Mouse (Mus musculus) layer of hippocampus, adult 2 months (tissue): ENCODE measurements around the gene Jak3. TPM values are rescaled to one million over a fixed set of nuclear protein-coding genes. Genes with fewer than 3 reads are reported as not detected.
A peak's percentile ranks its signal among the peaks of the same experiment; 100 is the strongest.

Experiments used
- DNase-seq, 2 experiments: peaks; one replicate each; pipeline ENCODE4 v3.0.0; 2022; ENCODE audit warnings: low spot score in 2 of 2
- H3K27ac ChIP-seq: fragments of 200-600 bp; 2 replicates; pipeline ENCODE4 v1.8.1; 2022
- H3K4me3 ChIP-seq: fragments of 200-600 bp; 2 replicates; pipeline ENCODE4 v1.8.1; 2022; ENCODE audit warnings: mild to moderate bottlenecking
- CTCF ChIP-seq: fragments of 200-600 bp; conservative IDR thresholded peaks from 2 replicates; pipeline ENCODE4 v1.8.1; 2022; ENCODE audit warnings: antibody characterized with exemption, mild to moderate bottlenecking, moderate library complexity
- total RNA-seq, 2 experiments: library from RNA; stranded (reverse); gene quantifications; 2 replicates each; pipeline ENCODE4 v1.2.3; 2021

Jak3 gene
- total RNA-seq, 2 experiments from 2014 or later: 5.3 TPM

DNA sequence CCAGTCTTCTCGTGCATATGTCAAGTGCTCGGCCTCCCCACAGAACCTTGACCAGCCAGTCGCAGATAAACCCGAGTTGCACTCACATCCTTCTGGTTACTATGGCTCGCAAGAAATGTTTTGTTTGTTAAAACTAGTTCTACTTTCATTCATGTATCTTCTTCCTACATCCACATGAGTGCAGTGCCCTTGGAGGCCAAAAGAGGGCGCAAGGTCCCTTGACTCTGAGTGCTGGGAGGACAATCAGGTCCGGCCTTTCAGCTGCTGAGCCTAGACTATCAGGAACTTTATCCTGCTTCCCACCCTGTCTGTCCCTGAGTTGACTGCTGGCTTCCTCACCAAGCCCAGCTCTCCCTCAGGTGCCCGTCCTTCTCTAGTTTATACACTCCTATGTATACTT is 31.8 kb downstream of the Jak3 start:
- Histone ChIP-seq H3K27ac (no peak overlapping the region), H3K4me3 (no peak overlapping the region)
- TF ChIP-seq CTCF: peak; percentile 83
- DNase-seq: peak in 1 of 2 experiments; percentile 60

GRCm38 (mm10) chr8:71709134-71709799 is 33.2 kb downstream of the Jak3 start:
- Histone ChIP-seq H3K27ac (peak overlapping the region; percentile 60; the same call in 1 of the 2 replicates), H3K4me3 (no peak overlapping the region)
- DNase-seq: no peak
- TF ChIP-seq CTCF: no peak

DNA sequence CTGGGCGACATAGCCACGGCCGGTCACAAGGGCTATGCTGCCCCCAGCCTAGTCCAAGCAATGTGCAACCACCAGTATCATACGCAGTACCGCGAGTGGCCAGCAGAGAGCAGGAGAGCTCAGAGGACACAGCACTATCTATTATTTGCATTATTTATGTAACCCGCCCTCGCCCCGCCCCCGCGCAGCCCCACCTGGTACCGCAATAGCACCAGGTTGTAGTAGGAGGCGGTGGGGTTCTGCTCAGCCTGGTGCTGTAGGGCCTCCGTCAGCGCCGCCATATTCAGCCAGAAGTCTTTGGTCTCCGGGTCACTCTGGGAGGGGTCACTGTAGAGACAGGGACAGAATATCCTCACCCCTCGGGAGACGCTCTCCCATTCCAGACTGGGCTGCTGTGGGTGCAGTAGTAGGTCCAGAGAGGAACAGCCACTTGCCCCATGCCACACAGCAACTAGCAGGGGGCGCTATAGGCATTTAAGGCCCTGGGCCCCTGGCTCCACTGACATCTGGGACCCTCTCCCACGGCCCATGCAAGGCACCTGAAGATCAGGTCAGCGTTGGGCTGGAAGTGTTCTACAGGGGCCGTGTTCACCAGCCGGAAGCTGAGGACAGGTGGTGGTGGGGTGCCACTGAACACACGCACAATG is 33.8 kb downstream of the Jak3 start:
- H3K4me3 ChIP-seq: peak overlapping the region; percentile 6; the same call in 1 of the 2 replicates
- H3K27ac ChIP-seq: peak overlapping the region; percentile 60
- DNase-seq: peak; percentile 79 to 91
- peak; percentile 92 for TF ChIP-seq CTCF

DNA sequence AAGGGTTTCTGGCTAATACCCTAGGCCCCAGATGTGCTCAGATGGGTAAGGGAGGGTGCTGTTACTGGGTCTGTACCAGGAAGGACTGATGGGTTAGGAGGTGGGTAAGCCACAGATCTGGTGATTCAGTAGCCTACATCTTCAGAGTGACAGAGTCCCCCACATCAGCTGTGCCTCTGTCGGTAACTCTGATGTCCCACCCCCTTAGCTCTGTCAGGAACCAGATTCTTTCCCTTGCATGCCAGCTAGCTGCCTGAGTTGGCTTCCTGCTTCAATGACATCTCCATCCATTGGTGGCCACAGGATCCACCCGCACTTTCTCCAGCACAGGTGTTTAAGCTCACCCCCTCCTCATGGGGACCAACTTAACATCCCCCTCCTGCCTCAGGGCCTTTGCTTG is 35.5 kb downstream of the Jak3 start:
- H3K27ac ChIP-seq: peak overlapping the region; percentile 60
- no peak overlapping the region for H3K4me3 ChIP-seq
- no peak for TF ChIP-seq CTCF
- no peak for DNase-seq

- no peak for DNase-seq
- Histone ChIP-seq H3K4me3 (no peak overlapping the region), H3K27ac (no peak overlapping the region)
- no peak for TF ChIP-seq CTCF
Measured at GRCm38 (mm10) chr8:71715531-71715930, 39.4 kb downstream of the Jak3 start.

- no peak overlapping the region for H3K27ac ChIP-seq
- TF ChIP-seq CTCF: no peak
- no peak for DNase-seq
- H3K4me3 ChIP-seq: no peak overlapping the region
Measured at GRCm38 (mm10) chr8:71716561-71717053, 40.5 kb downstream of the Jak3 start.

DNA sequence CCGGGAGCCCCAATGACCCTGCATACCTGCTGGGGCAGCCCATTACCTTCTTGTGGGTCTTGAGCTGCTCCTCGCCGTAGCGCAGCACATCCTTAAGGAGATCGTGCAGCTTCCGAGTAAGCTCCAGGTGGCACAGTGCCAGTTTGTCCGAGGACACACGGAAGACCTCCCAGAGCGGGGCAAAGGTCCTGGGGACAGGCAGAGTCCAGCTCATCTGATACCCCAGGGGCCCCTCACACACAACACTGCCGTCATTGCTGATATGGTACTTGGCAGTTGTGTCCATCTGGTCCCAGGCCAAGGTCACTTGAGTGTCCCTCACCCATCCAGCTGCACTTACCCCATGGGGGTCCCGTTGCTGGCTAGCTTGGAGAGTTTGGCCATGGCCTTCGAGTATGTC is 41.0 kb downstream of the Jak3 start:
- TF ChIP-seq CTCF: no peak
- no peak for DNase-seq
- H3K4me3 ChIP-seq: no peak overlapping the region
- no peak overlapping the region for H3K27ac ChIP-seq

DNA sequence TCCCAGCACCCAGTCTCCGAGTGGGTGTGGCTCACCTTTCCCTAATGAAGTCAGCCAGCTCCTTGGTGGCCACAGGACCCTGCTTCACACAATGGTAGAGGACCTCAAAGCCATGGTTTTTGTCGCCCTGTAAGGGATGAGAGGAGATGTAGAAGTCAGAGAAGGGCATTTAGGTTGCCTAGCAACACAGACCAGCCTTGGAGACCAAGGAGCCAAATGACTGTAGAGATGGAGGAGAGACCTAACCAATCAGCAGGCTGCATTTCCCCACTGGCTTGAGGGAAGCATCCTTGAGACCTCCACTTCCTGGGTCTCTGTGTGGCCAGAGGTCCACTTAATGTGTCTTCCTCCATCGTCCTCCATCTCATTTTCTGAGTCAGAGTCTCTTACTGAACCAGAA is 42.2 kb downstream of the Jak3 start:
- no peak for TF ChIP-seq CTCF
- DNase-seq: no peak
- no peak overlapping the region for H3K4me3 ChIP-seq
- H3K27ac ChIP-seq: peak overlapping the region; percentile 81

GRCm38 (mm10) chr8:71719218-71719617 is 43.1 kb downstream of the Jak3 start:
- DNase-seq: peak in 1 of 2 experiments; percentile 61
- Histone ChIP-seq H3K4me3 (no peak overlapping the region), H3K27ac (peak overlapping the region; percentile 81)
- no peak for TF ChIP-seq CTCF

DNA sequence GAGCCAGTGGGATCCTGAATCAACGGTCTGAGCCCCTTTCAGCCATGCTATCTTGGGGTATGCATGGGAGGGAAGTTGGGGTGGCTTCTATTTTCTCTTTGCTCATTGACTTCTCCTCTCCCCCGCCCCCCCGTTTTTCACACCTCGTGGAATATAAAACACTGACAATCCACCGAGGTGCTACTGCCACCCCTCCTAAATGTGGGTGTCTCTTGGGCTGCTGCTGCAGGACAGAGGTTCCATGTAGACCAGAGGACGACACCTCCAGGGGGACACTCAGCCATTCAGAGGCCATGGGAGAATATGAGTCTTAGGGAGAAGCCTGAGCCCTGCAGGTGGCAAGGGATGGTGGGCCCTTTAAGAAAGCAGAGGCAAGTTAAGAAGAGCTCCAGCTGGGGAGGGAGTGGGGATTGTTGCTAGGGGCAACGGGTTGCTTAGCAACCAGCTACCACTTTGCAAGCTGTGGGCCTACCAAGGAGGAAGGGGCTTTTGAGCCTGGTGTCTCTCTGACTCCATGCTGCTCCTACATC is 43.9 kb downstream of the Jak3 start:
- H3K27ac ChIP-seq: peak overlapping the region; percentile 81
- peak overlapping the region; percentile 11; the same call in 1 of the 2 replicates for H3K4me3 ChIP-seq
- peak; percentile 64 to 81 for DNase-seq
- TF ChIP-seq CTCF: no peak

DNA sequence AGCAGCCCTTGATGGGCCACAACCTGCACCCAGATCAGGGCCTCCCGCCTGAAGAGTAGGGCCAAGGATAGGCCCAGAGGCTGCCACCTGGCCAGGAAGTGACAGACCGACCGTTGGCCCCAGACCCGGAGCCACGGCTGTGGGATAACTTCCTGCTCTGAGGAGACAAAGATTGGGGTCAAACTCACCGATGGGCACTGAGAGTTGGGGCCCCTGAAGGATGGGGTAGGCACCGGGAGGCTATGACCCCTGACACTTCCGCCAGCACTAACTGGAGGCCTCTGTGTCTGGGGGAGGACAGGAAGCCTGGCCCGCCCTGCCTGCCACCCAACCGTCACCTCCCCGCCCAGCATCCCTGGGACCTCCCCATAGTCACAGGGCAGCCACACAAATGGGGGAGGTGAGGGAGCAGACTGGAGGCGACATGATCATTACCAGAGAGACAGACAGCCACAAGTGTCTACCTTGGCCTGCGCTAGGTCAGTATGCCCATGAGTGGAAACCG is 47.0 kb downstream of the Jak3 start:
- no peak overlapping the region for H3K4me3 ChIP-seq

GRCm38 (mm10) chr8:71724389-71724788 is 48.3 kb downstream of the Jak3 start:
- DNase-seq: no peak
- Histone ChIP-seq H3K27ac (peak overlapping the region; percentile 91; the same call in 1 of the 2 replicates), H3K4me3 (peak overlapping the region; percentile 87)
- no peak for TF ChIP-seq CTCF

More for the DNA sequence above, 47.0 kb downstream of the Jak3 start:
- no peak for TF ChIP-seq CTCF
- DNase-seq: no peak
- peak overlapping the region; percentile 23; the same call in 1 of the 2 replicates for H3K27ac ChIP-seq

DNA sequence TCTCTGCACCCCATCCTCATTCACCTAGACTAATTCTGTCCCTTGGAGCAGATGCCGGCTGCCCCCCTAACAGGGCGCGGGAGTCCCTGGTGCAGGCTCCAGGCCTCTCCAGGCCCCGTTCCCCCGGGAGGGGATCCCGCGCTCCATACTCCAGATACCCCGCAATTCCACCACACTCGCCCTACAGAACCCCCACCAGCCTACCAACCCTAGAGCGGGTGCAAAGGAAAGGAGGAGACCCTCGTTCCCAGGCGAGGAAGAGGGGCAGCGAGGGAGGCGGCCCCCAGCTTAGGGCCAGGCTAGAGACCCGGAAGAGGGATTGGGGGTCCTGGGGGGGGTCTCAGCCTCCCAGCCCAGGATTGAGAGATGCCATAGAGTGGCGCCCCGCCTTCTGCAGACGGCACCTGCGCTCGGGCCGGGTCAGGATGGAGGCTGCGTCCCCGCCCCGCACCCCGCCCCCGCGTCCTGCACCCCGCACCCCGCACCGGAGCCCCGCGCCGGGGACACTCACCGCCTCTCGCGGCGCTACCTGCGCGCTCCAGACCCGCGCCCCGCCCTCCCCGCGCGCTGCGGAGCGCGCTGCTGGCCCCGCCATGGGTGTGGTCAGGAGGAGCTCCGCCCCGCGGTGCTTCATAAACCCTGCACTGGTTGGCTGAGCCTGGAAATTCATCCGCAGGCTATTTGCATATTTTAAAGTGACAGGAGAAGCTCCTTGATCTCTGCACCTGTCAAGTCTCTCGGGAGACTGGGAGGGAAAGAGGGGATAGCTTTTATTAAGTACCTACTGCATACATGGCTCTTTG is 49.2 kb downstream of the Jak3 start, which contains the start of gene Fcho1:
Gene Fcho1 (minus strand): TSS at position 595 of the 803 bp plus-strand sequence.
- 0 out of 2 replicates have a peak, but pooled peaks have one; percentile 26 for TF ChIP-seq CTCF
- peak; percentile 84 to 88 for DNase-seq
- Histone ChIP-seq H3K27ac (peak within 1 kb of the TSS; percentile 91), H3K4me3 (peak within 1 kb of the TSS; percentile 87)
